22 mouse cellular contexts compared by ENCODE assay signal in genomic region chr5:64348780-64349179, GRCm38 (mm10).
A peak's percentile ranks its signal among the peaks of the same experiment; 100 is the strongest.
DNase-seq lines count a peak whose midpoint lies in the region; ATAC-seq and TF ChIP-seq lines count a peak whose summit lies in the region.
"Had no signal": no experiment of that assay in that cellular context is flagged by ENCODE, and none has a peak within 500 bp of the region (broad histone marks: within the 10 kb centered on the region; RNA-seq: fewer than 3 reads in every experiment).

No protein-coding gene starts in this region.

- no peak for TF ChIP-seq CTCF in midbrain, postnatal 0 days (IDR thresholded peaks at IDR 0.05)
- no peak for TF ChIP-seq CTCF in forebrain, postnatal 0 days (IDR thresholded peaks at IDR 0.05; ENCODE audit: low read depth)

- H3K4me3 ChIP-seq in midbrain, embryonic 12.5 days, result no peak overlapping the region
- H3K4me3 ChIP-seq in midbrain, postnatal 0 days (ENCODE audit: low read depth, low read length), result no peak overlapping the region
- H3K4me3 ChIP-seq in forebrain, postnatal 0 days (ENCODE audit: low read depth, low read length), result no peak overlapping the region
- H3K4me3 ChIP-seq: embryonic facial prominence, embryonic 10.5 days; limb, embryonic 13.5 days; liver, embryonic 13.5 days; myocyte had no signal

- ATAC-seq in midbrain, embryonic 12.5 days (ENCODE audit: low FRiP score, low read depth), result no peak
- no peak for ATAC-seq in midbrain, postnatal 0 days (ENCODE audit: low FRiP score)
- ATAC-seq in forebrain, postnatal 0 days, result no peak
- ATAC-seq: activated CD4-positive, CD25-positive, alpha-beta regulatory T cell, adult 4 months; hindbrain, postnatal 0 days; intestine, postnatal 0 days had no signal

- H3K9ac ChIP-seq in midbrain, embryonic 12.5 days (replicated peaks), result no peak overlapping the region
- no peak overlapping the region for H3K9ac ChIP-seq in midbrain, postnatal 0 days (replicated peaks; ENCODE audit: low read length, poor library complexity, severe bottlenecking)
- no peak overlapping the region for H3K9ac ChIP-seq in forebrain, postnatal 0 days
- H3K9ac ChIP-seq: limb, embryonic 13.5 days; liver, embryonic 13.5 days; lung, embryonic 14.5 days had no signal

- no peaks in the 10 kb centered on the region for H3K9me3 ChIP-seq in midbrain, embryonic 12.5 days
- no peaks in the 10 kb centered on the region for H3K9me3 ChIP-seq in midbrain, postnatal 0 days (ENCODE audit: low read length)
- H3K9me3 ChIP-seq in forebrain, postnatal 0 days (ENCODE audit: low read length), result no peaks in the 10 kb centered on the region
- H3K9me3 ChIP-seq: embryonic facial prominence, embryonic 10.5 days; limb, embryonic 13.5 days; liver, embryonic 13.5 days had no signal

- H3K4me1 ChIP-seq in midbrain, embryonic 12.5 days, result peaks cover 24% of the 10 kb centered on the region
- H3K4me1 ChIP-seq in midbrain, postnatal 0 days (ENCODE audit: insufficient read depth, low read length), result peaks cover 6% of the 10 kb centered on the region; the same call in 1 of the 2 replicates
- H3K4me1 ChIP-seq in forebrain, postnatal 0 days (ENCODE audit: insufficient read depth), result no peaks in the 10 kb centered on the region

- intact Hi-C loops in heart, postnatal 36 days (cut with DNase I), result no loop called here

- DNase-seq in adrenal gland, postnatal 10 days, result peak; percentile 55
- no peak for DNase-seq in adrenal gland, adult (ENCODE audit: inconsistent age in 2 of 2, low spot score in 1 of 2)
- peak; percentile 93 for DNase-seq in heart, adult 11 months
- no peak for DNase-seq in heart, postnatal 36 days
- DNase-seq in midbrain, postnatal 0 days (ENCODE audit: low spot score), result no peak
- DNase-seq in kidney, postnatal 25 days, result peak; percentile 82 to 91
- no peak for DNase-seq in forebrain, postnatal 0 days
- DNase-seq: cerebellum, adult 8-10 months; heart, postnatal 4 days; liver, embryonic 13.5 days; lung, embryonic 14.5 days; lung, postnatal 4 days; right cerebral cortex, postnatal 25 days; thymus, adult 2 months had no signal

- H3K36me3 ChIP-seq in midbrain, embryonic 12.5 days, result peaks cover 4% of the 10 kb centered on the region; the same call in 1 of the 2 replicates
- no peaks in the 10 kb centered on the region for H3K36me3 ChIP-seq in midbrain, postnatal 0 days (ENCODE audit: insufficient read depth, low read length)
- H3K36me3 ChIP-seq in forebrain, postnatal 0 days (ENCODE audit: insufficient read depth), result no peaks in the 10 kb centered on the region

- 88% methylated on average over 8 of the region's 8 CpGs for WGBS in midbrain, embryonic 12.5 days
- WGBS in midbrain, postnatal 0 days, result 72% methylated on average over 8 of the region's 8 CpGs
- WGBS in forebrain, postnatal 0 days, result 69% methylated on average over 8 of the region's 8 CpGs

- H3K27me3 ChIP-seq in midbrain, embryonic 12.5 days, result no peaks in the 10 kb centered on the region
- H3K27me3 ChIP-seq in midbrain, postnatal 0 days (ENCODE audit: insufficient read depth, low read length), result no peaks in the 10 kb centered on the region
- H3K27me3 ChIP-seq in forebrain, postnatal 0 days (ENCODE audit: insufficient read depth, low read length), result no peaks in the 10 kb centered on the region
- H3K27me3 ChIP-seq: limb, embryonic 13.5 days; liver, embryonic 13.5 days had no signal

- 0 out of 2 replicates have a peak overlapping the region, but pooled peaks have one; percentile 20 for H3K27ac ChIP-seq in midbrain, embryonic 12.5 days (replicated peaks)
- H3K27ac ChIP-seq in midbrain, postnatal 0 days (ENCODE audit: low read depth, low read length), result no peak overlapping the region
- no peak overlapping the region for H3K27ac ChIP-seq in forebrain, postnatal 0 days (ENCODE audit: low read depth, low read length)
- H3K27ac ChIP-seq: embryonic facial prominence, embryonic 10.5 days; hindbrain, postnatal 0 days; limb, embryonic 13.5 days; liver, embryonic 13.5 days had no signal

- H3K4me2 ChIP-seq in midbrain, embryonic 12.5 days (replicated peaks), result no peak overlapping the region
- no peak overlapping the region for H3K4me2 ChIP-seq in midbrain, postnatal 0 days (ENCODE audit: low read depth, low read length, poor library complexity, severe bottlenecking)
- H3K4me2 ChIP-seq in forebrain, postnatal 0 days (ENCODE audit: low read depth), result no peak overlapping the region
- H3K4me2 ChIP-seq: limb, embryonic 13.5 days; liver, embryonic 13.5 days; lung, embryonic 14.5 days; midbrain, embryonic 11.5 days had no signal

Comparison
In these comparisons a context has a peak if more than half of its experiments do, and no peak if none do; other contexts are left out.
1. DNase-seq: peak in adrenal gland, postnatal 10 days (single experiment), heart, adult 11 months (single experiment) and kidney, postnatal 25 days (2 of 2); none in adrenal gland, adult (0 of 2), heart, postnatal 36 days (0 of 2), midbrain, postnatal 0 days (single experiment) and forebrain, postnatal 0 days (single experiment).